Mouse (Mus musculus): ENCODE results near the gene Crb2.

Crb2 gene

GRCm38 (mm10) chr2:37776016-37776415 lies at the start of gene Crb2:
TSS of gene Crb2 (plus strand) at chr2:37776249.
- DNase-seq (ENCODE audit: low read depth, low spot score): peak; percentile 25

GRCm38 (mm10) chr2:37731241-37731801 lies 44.7 kb upstream of the Crb2 start:
- no peak for DNase-seq (ENCODE audit: low read depth, low spot score)

GRCm38 (mm10) chr2:37734979-37735806 lies 40.9 kb upstream of the Crb2 start:
- peak; percentile 37 for DNase-seq (ENCODE audit: low read depth, low spot score)

- DNase-seq (ENCODE audit: low read depth, low spot score): no peak
Observed at GRCm38 (mm10) chr2:37735807-37736188, 40.3 kb upstream of the Crb2 start.

GRCm38 (mm10) chr2:37741806-37742554 lies 34.1 kb upstream of the Crb2 start:
- no peak for DNase-seq (ENCODE audit: low read depth, low spot score)

GRCm38 (mm10) chr2:37744773-37745395 lies 31.2 kb upstream of the Crb2 start:
- DNase-seq (ENCODE audit: low read depth, low spot score): no peak

- no peak for DNase-seq (ENCODE audit: low read depth, low spot score)
Observed at GRCm38 (mm10) chr2:37746293-37747049, 29.6 kb upstream of the Crb2 start.

GRCm38 (mm10) chr2:37747909-37748308 lies 28.1 kb upstream of the Crb2 start:
- no peak for DNase-seq (ENCODE audit: low read depth, low spot score)

GRCm38 (mm10) chr2:37748442-37749066 lies 27.5 kb upstream of the Crb2 start:
- DNase-seq (ENCODE audit: low read depth, low spot score): no peak

GRCm38 (mm10) chr2:37749323-37749722 lies 26.7 kb upstream of the Crb2 start:
- DNase-seq (ENCODE audit: low read depth, low spot score): no peak

- no peak for DNase-seq (ENCODE audit: low read depth, low spot score)
Observed at GRCm38 (mm10) chr2:37751114-37751513, 24.9 kb upstream of the Crb2 start.

GRCm38 (mm10) chr2:37756220-37756930 lies 19.7 kb upstream of the Crb2 start:
- no peak for DNase-seq (ENCODE audit: low read depth, low spot score)

GRCm38 (mm10) chr2:37757016-37757415 lies 19.0 kb upstream of the Crb2 start:
- DNase-seq (ENCODE audit: low read depth, low spot score): no peak

- no peak for DNase-seq (ENCODE audit: low read depth, low spot score)
Observed at GRCm38 (mm10) chr2:37757784-37758183, 18.3 kb upstream of the Crb2 start.

- no peak for DNase-seq (ENCODE audit: low read depth, low spot score)
Observed at GRCm38 (mm10) chr2:37758343-37759015, 17.6 kb upstream of the Crb2 start.

- DNase-seq (ENCODE audit: low read depth, low spot score): peak; percentile 36
Observed at GRCm38 (mm10) chr2:37760633-37761032, 15.4 kb upstream of the Crb2 start.

- DNase-seq (ENCODE audit: low read depth, low spot score): no peak
Observed at GRCm38 (mm10) chr2:37763638-37764037, 12.4 kb upstream of the Crb2 start.

GRCm38 (mm10) chr2:37764514-37764913 lies 11.5 kb upstream of the Crb2 start:
- DNase-seq (ENCODE audit: low read depth, low spot score): no peak

GRCm38 (mm10) chr2:37765082-37765483 lies 11.0 kb upstream of the Crb2 start:
- peak; percentile 22 for DNase-seq (ENCODE audit: low read depth, low spot score)
